ENCODE assay signal across 22 mouse cellular contexts in genomic region chr7:143399756-143400155, GRCm38 (mm10).
DNase-seq lines count a peak whose midpoint lies in the region; ATAC-seq and TF ChIP-seq lines count a peak whose summit lies in the region.
"Had no signal": no experiment of that assay in that cellular context is flagged by ENCODE, and none has a peak within 500 bp of the region (broad histone marks: within the 10 kb centered on the region; RNA-seq: fewer than 3 reads in every experiment).

No protein-coding gene starts in this region.

- no peaks in the 10 kb centered on the region for H3K27me3 ChIP-seq in heart, embryonic 10.5 days (ENCODE audit: insufficient read depth, poor library complexity, severe bottlenecking)
- H3K27me3 ChIP-seq in stomach, embryonic 15.5 days (replicated peaks): no peaks in the 10 kb centered on the region
- H3K27me3 ChIP-seq in stomach, postnatal 0 days (ENCODE audit: control insufficient read depth, insufficient read depth, low read length): no peaks in the 10 kb centered on the region
- H3K27me3 ChIP-seq: hindbrain, embryonic 13.5 days; limb, embryonic 13.5 days; Patski had no signal

- H3K9ac ChIP-seq in stomach, embryonic 15.5 days: no peak overlapping the region
- H3K9ac ChIP-seq in stomach, postnatal 0 days (ENCODE audit: low read length): no peak overlapping the region
- H3K9ac ChIP-seq: forebrain, embryonic 13.5 days; hindbrain, embryonic 13.5 days; limb, embryonic 13.5 days had no signal

- WGBS in heart, embryonic 10.5 days: 85% methylated on average over 10 of the region's 10 CpGs
- WGBS in stomach, embryonic 15.5 days: 75% methylated on average over 10 of the region's 10 CpGs
- 84% methylated on average over 10 of the region's 10 CpGs for WGBS in stomach, postnatal 0 days

- H3K4me3 ChIP-seq in heart, embryonic 10.5 days: no peak overlapping the region
- no peak overlapping the region for H3K4me3 ChIP-seq in stomach, embryonic 15.5 days (replicated peaks)
- no peak overlapping the region for H3K4me3 ChIP-seq in stomach, postnatal 0 days (ENCODE audit: low read depth, low read length)
- H3K4me3 ChIP-seq: forebrain, embryonic 13.5 days; gastrocnemius, adult 2 months; hindbrain, embryonic 13.5 days; limb, embryonic 13.5 days had no signal

- no peaks in the 10 kb centered on the region for H3K9me3 ChIP-seq in heart, embryonic 10.5 days
- no peaks in the 10 kb centered on the region for H3K9me3 ChIP-seq in stomach, embryonic 15.5 days
- H3K9me3 ChIP-seq in stomach, postnatal 0 days (ENCODE audit: control insufficient read depth, low read length): no peaks in the 10 kb centered on the region
- H3K9me3 ChIP-seq: forebrain, embryonic 13.5 days; hindbrain, embryonic 13.5 days; limb, embryonic 13.5 days had no signal

- no peak for ATAC-seq in stomach, embryonic 15.5 days (ENCODE audit: insufficient read depth, low FRiP score, low read depth)
- ATAC-seq in stomach, postnatal 0 days (ENCODE audit: low FRiP score, low TSS enrichment): no peak
- ATAC-seq in hematopoietic stem cell, adult 5-6 weeks (replicated peaks in 1 of 2; ENCODE audit: insufficient read depth in 1 of 2, low FRiP score in 2 of 2, low TSS enrichment in 1 of 2, low read depth in 1 of 2, poor library complexity in 2 of 2, severe bottlenecking in 2 of 2): 0 out of 4 replicates have a peak, but pooled peaks have one; percentile 25 to 33
- ATAC-seq: forebrain, embryonic 13.5 days; lung, postnatal 0 days; Patski had no signal

- no peak for DNase-seq in heart, embryonic 10.5 days (ENCODE audit: low spot score)
- no peak for DNase-seq in heart, postnatal 4 days
- no peak for DNase-seq in stomach, postnatal 0 days (ENCODE audit: low spot score)
- no peak for DNase-seq in kidney, adult 11 months
- no peak for DNase-seq in kidney, adult 9 months
- no peak for DNase-seq in cerebellum, postnatal 14 days
- DNase-seq: adrenal gland, adult 2 months; cerebellum, adult 11 months; cerebellum, postnatal 25 days; embryo, embryonic 11 days; gastrocnemius, adult 2 months; right cerebral cortex, postnatal 4 days; thymus, adult 2 months; thymus, postnatal 4 days had no signal

- H3K36me3 ChIP-seq in heart, embryonic 10.5 days: no peaks in the 10 kb centered on the region
- H3K36me3 ChIP-seq in stomach, embryonic 15.5 days: no peaks in the 10 kb centered on the region
- no peaks in the 10 kb centered on the region for H3K36me3 ChIP-seq in stomach, postnatal 0 days (ENCODE audit: control insufficient read depth, insufficient read depth, low read length)
- H3K36me3 ChIP-seq: hindbrain, embryonic 13.5 days; limb, embryonic 13.5 days had no signal

- H3K4me1 ChIP-seq in heart, embryonic 10.5 days: peaks cover 43% of the 10 kb centered on the region
- H3K4me1 ChIP-seq in stomach, embryonic 15.5 days: peaks cover 18% of the 10 kb centered on the region
- H3K4me1 ChIP-seq in stomach, postnatal 0 days (replicated peaks; ENCODE audit: control insufficient read depth, insufficient read depth): peaks cover 4% of the 10 kb centered on the region; the same call in 1 of the 2 replicates

- no peak for TF ChIP-seq CTCF in stomach, postnatal 0 days (IDR thresholded peaks at IDR 0.05; ENCODE audit: low read depth)

- no peak overlapping the region for H3K4me2 ChIP-seq in stomach, embryonic 15.5 days
- H3K4me2 ChIP-seq in stomach, postnatal 0 days (replicated peaks; ENCODE audit: low read depth): no peak overlapping the region
- H3K4me2 ChIP-seq: forebrain, embryonic 13.5 days; hindbrain, embryonic 13.5 days; limb, embryonic 13.5 days had no signal

- peak overlapping the region; percentile 59; the same call in 1 of the 2 replicates for H3K27ac ChIP-seq in heart, embryonic 10.5 days
- 0 out of 2 replicates have a peak overlapping the region, but pooled peaks have one; percentile 32 for H3K27ac ChIP-seq in stomach, embryonic 15.5 days
- H3K27ac ChIP-seq in stomach, postnatal 0 days (replicated peaks): no peak overlapping the region
- H3K27ac ChIP-seq: forebrain, embryonic 13.5 days; gastrocnemius, adult 2 months; hindbrain, embryonic 13.5 days; limb, embryonic 13.5 days; macrophage had no signal

- TF ChIP-seq EP300 in stomach, postnatal 0 days (optimal IDR thresholded peaks at IDR 0.05): no peak

Comparison
In these comparisons a context has a peak if more than half of its experiments do, and no peak if none do; other contexts are left out.
1. ATAC-seq: peak in hematopoietic stem cell, adult 5-6 weeks (2 of 2); none in stomach, embryonic 15.5 days (single experiment) and stomach, postnatal 0 days (single experiment).